Mouse (Mus musculus) kidney, embryonic 15.5 days (tissue): Measurements from ENCODE around the gene Rab25. TPM values are rescaled to one million over a fixed set of nuclear protein-coding genes. Genes with fewer than 3 reads are reported as not detected.

Experiments used
- ATAC-seq: fragments of 200-750 bp; cut with Nextera tagmentation; replicated peaks from 2 replicates; pipeline ENCODE4 v1.8.0; 2017; ENCODE audit warnings: moderate TSS enrichment; ENCODE audit not compliant: low FRiP score
- H3K27ac ChIP-seq: fragments of 300-500 bp; sonication (generic); 2 replicates; pipeline ENCODE4 v1.5.1; 2015; ENCODE audit warnings: mild to moderate bottlenecking, inconsistent platforms
- H3K27me3 ChIP-seq: fragments of 300-500 bp; sonication (generic); 2 replicates; pipeline ENCODE4 v1.6.1; 2015; ENCODE audit warnings: inconsistent platforms
- H3K36me3 ChIP-seq: fragments of 300-500 bp; sonication (generic); 2 replicates; pipeline ENCODE4 v1.6.1; 2015; ENCODE audit warnings: inconsistent platforms
- H3K4me1 ChIP-seq: fragments of 300-500 bp; sonication (generic); 2 replicates; pipeline ENCODE4 v1.6.1; 2015; ENCODE audit warnings: inconsistent platforms
- H3K4me2 ChIP-seq: fragments of 300-500 bp; sonication (generic); 2 replicates; pipeline ENCODE4 v1.6.1; 2015; ENCODE audit warnings: moderate library complexity, mild to moderate bottlenecking, inconsistent platforms
- H3K4me3 ChIP-seq: fragments of 300-500 bp; sonication (generic); replicated peaks from 2 replicates; pipeline ENCODE4 v1.5.1; 2015; ENCODE audit warnings: mild to moderate bottlenecking, inconsistent platforms
- H3K9ac ChIP-seq: fragments of 300-500 bp; sonication (generic); 2 replicates; pipeline ENCODE4 v1.6.1; 2015; ENCODE audit warnings: mild to moderate bottlenecking, inconsistent platforms
- H3K9me3 ChIP-seq: fragments of 300-500 bp; sonication (generic); replicated peaks from 2 replicates; pipeline ENCODE4 v1.6.1; 2016; ENCODE audit warnings: inconsistent platforms
- WGBS: fragments of 180-500 bp; shearing (Covaris S2); methylation state at CpG from one replicate; pipeline ENCODE4 v1.1.7; 2015; ENCODE audit warnings: mixed read lengths; 5-methylcytosine and 5-hydroxymethylcytosine counted together
- polyA plus RNA-seq: library from polyadenylated mRNA; unstranded; fragments of >200 nt; fragmentation: Nextera tagmentation; extraction: Ambion mirVana; gene quantifications from 2 replicates; pipeline ENCODE4 v1.2.1, GENCODE M21; 2015

The Rab25 gene
- polyA plus RNA-seq, 1 experiment from 2014 or later, result 15.1 TPM

- H3K9me3 ChIP-seq, result no peaks in the 10 kb centered on the region
- no peak for ATAC-seq
- peak overlapping the region; percentile 88 for H3K4me3 ChIP-seq
- no peaks in the 10 kb centered on the region for H3K27me3 ChIP-seq
- H3K4me2 ChIP-seq, result peak overlapping the region; percentile 87
- WGBS, result 27% methylated on average over 7 of the region's 7 CpGs
- peaks cover 9% of the 10 kb centered on the region for H3K36me3 ChIP-seq
- H3K27ac ChIP-seq, result peak overlapping the region; percentile 99
- H3K4me1 ChIP-seq, result peaks cover 63% of the 10 kb centered on the region
- H3K9ac ChIP-seq, result peak overlapping the region; percentile 97
Measured at GRCm38 (mm10) chr3:88529204-88530000, 18.7 kb downstream of the Rab25 start.

GRCm38 (mm10) chr3:88528646-88529045, 19.5 kb downstream of the Rab25 start:
- Histone ChIP-seq H3K27ac (no peak overlapping the region), H3K9me3 (no peaks in the 10 kb centered on the region), H3K9ac (no peak overlapping the region), H3K4me2 (no peak overlapping the region), H3K4me3 (no peak overlapping the region), H3K4me1 (peaks cover 55% of the 10 kb centered on the region), H3K27me3 (no peaks in the 10 kb centered on the region), H3K36me3 (peaks cover 11% of the 10 kb centered on the region)
- WGBS, result 71% methylated on average over 11 of the region's 11 CpGs
- ATAC-seq, result no peak

- Histone ChIP-seq H3K4me2 (peak overlapping the region; percentile 15), H3K27ac (peak overlapping the region; percentile 54; the same call in 1 of the 2 replicates), H3K27me3 (no peaks in the 10 kb centered on the region), H3K4me1 (peaks cover 53% of the 10 kb centered on the region), H3K4me3 (no peak overlapping the region), H3K9me3 (no peaks in the 10 kb centered on the region), H3K9ac (peak overlapping the region; percentile 5; the same call in 1 of the 2 replicates), H3K36me3 (peaks cover 11% of the 10 kb centered on the region)
- ATAC-seq, result no peak
- WGBS, result 26% methylated on average over 8 of the region's 8 CpGs
Measured at GRCm38 (mm10) chr3:88527565-88527964, 20.5 kb downstream of the Rab25 start.

GRCm38 (mm10) chr3:88526157-88527131, 21.7 kb downstream of the Rab25 start:
- Histone ChIP-seq H3K9me3 (no peaks in the 10 kb centered on the region), H3K4me1 (peaks cover 53% of the 10 kb centered on the region), H3K4me3 (no peak overlapping the region), H3K4me2 (peak overlapping the region; percentile 33; the same call in 1 of the 2 replicates), H3K27me3 (no peaks in the 10 kb centered on the region), H3K36me3 (peaks cover 11% of the 10 kb centered on the region), H3K27ac (peak overlapping the region; percentile 28; the same call in 1 of the 2 replicates), H3K9ac (no peak overlapping the region)
- ATAC-seq, result peak; percentile 72
- WGBS, result 31% methylated on average over 17 of the region's 17 CpGs

GRCm38 (mm10) chr3:88525021-88525420, 23.1 kb downstream of the Rab25 start:
- Histone ChIP-seq H3K4me3 (no peak overlapping the region), H3K27me3 (no peaks in the 10 kb centered on the region), H3K4me2 (no peak overlapping the region), H3K9ac (no peak overlapping the region), H3K9me3 (no peaks in the 10 kb centered on the region), H3K36me3 (peaks cover 11% of the 10 kb centered on the region), H3K4me1 (peaks cover 46% of the 10 kb centered on the region), H3K27ac (no peak overlapping the region)
- ATAC-seq, result no peak
- 85% methylated on average over 5 of the region's 5 CpGs for WGBS

DNA sequence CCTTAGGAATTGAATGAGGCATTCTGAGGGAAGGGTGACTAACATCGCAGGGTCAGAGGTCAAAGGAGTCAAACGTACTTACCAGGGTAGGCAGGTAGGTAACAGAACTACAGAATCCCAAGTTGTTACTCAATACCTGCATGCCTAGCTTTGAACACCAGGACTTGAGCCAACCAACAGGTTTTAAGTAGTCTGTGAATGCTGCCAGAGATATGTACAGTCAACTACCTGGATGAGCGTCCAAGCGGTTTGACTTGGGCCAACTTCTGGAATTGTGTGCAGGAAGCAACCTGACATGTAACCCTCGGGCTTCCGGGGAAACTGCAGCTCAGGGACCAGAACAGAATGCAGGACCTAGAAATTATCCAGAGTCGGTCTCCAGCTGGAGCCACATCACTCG, 25.1 kb downstream of the Rab25 start:
- ATAC-seq, result no peak
- Histone ChIP-seq H3K27me3 (no peaks in the 10 kb centered on the region), H3K9me3 (no peaks in the 10 kb centered on the region), H3K9ac (no peak overlapping the region), H3K4me2 (no peak overlapping the region), H3K36me3 (peaks cover 11% of the 10 kb centered on the region), H3K4me1 (peaks cover 26% of the 10 kb centered on the region), H3K4me3 (no peak overlapping the region), H3K27ac (no peak overlapping the region)
- WGBS, result 76% methylated on average over 8 of the region's 8 CpGs

GRCm38 (mm10) chr3:88521803-88522331, 26.2 kb downstream of the Rab25 start:
- ATAC-seq, result no peak; the same call in 1 of the 2 replicates
- H3K4me3 ChIP-seq, result no peak overlapping the region
- no peaks in the 10 kb centered on the region for H3K27me3 ChIP-seq
- H3K36me3 ChIP-seq, result peaks cover 11% of the 10 kb centered on the region
- no peak overlapping the region for H3K9ac ChIP-seq
- H3K9me3 ChIP-seq, result no peaks in the 10 kb centered on the region
- no peak overlapping the region for H3K27ac ChIP-seq
- 34% methylated on average over 9 of the region's 9 CpGs for WGBS
- H3K4me1 ChIP-seq, result peaks cover 16% of the 10 kb centered on the region
- H3K4me2 ChIP-seq, result no peak overlapping the region

- H3K27me3 ChIP-seq, result no peaks in the 10 kb centered on the region
- H3K4me3 ChIP-seq, result no peak overlapping the region
- H3K27ac ChIP-seq, result no peak overlapping the region
- ATAC-seq, result no peak
- H3K9ac ChIP-seq, result no peak overlapping the region
- no peaks in the 10 kb centered on the region for H3K9me3 ChIP-seq
- H3K36me3 ChIP-seq, result peaks cover 11% of the 10 kb centered on the region
- WGBS, result 91% methylated on average over 6 of the region's 6 CpGs
- peaks cover 9% of the 10 kb centered on the region for H3K4me1 ChIP-seq
- no peak overlapping the region for H3K4me2 ChIP-seq
Measured at GRCm38 (mm10) chr3:88521156-88521555, 26.9 kb downstream of the Rab25 start.

GRCm38 (mm10) chr3:88520078-88520477, 28.0 kb downstream of the Rab25 start:
- Histone ChIP-seq H3K36me3 (peaks cover 8% of the 10 kb centered on the region), H3K27ac (no peak overlapping the region), H3K9me3 (no peaks in the 10 kb centered on the region), H3K27me3 (no peaks in the 10 kb centered on the region), H3K9ac (no peak overlapping the region), H3K4me1 (no peaks in the 10 kb centered on the region), H3K4me2 (no peak overlapping the region), H3K4me3 (no peak overlapping the region)
- no peak for ATAC-seq
- WGBS, result 87% methylated on average over 2 of the region's 2 CpGs

- ATAC-seq, result no peak
- H3K4me2 ChIP-seq, result no peak overlapping the region
- H3K36me3 ChIP-seq, result no peaks in the 10 kb centered on the region
- H3K4me3 ChIP-seq, result no peak overlapping the region
- H3K9me3 ChIP-seq, result no peaks in the 10 kb centered on the region
- H3K9ac ChIP-seq, result no peak overlapping the region
- H3K27ac ChIP-seq, result no peak overlapping the region
- peaks cover 12% of the 10 kb centered on the region for H3K4me1 ChIP-seq
- no peaks in the 10 kb centered on the region for H3K27me3 ChIP-seq
- WGBS, result 67% methylated on average over 4 of the region's 4 CpGs
Measured at GRCm38 (mm10) chr3:88518411-88518810, 29.7 kb downstream of the Rab25 start.

DNA sequence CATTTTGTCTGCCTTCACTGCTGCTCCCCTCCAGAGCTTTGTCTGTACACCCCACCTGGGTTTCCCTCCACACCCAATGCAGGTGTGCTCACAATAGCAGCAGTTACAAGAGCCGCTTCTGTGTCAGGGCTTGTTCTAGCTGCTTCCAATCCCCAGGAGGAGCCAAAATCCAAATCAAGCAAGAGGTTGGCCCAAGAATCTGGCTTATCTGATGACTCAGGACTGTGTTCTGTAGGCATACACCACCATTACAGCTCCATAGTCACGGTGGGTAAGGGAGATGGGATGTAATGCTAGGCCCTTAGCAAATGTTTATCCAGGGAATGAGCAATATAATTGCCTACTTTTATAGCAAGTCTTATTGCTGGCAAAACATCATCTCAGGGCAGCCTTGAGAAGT, 31.7 kb downstream of the Rab25 start:
- Histone ChIP-seq H3K36me3 (no peaks in the 10 kb centered on the region), H3K27me3 (no peaks in the 10 kb centered on the region), H3K4me1 (peaks cover 31% of the 10 kb centered on the region), H3K9me3 (no peaks in the 10 kb centered on the region), H3K27ac (no peak overlapping the region), H3K9ac (no peak overlapping the region), H3K4me2 (no peak overlapping the region), H3K4me3 (no peak overlapping the region)
- no peak for ATAC-seq
- 78% methylated on average over 2 of the region's 2 CpGs for WGBS

- no peak overlapping the region for H3K9ac ChIP-seq
- no peaks in the 10 kb centered on the region for H3K27me3 ChIP-seq
- H3K4me1 ChIP-seq, result peaks cover 45% of the 10 kb centered on the region
- no peak overlapping the region for H3K4me2 ChIP-seq
- no peak overlapping the region for H3K4me3 ChIP-seq
- no peaks in the 10 kb centered on the region for H3K36me3 ChIP-seq
- no peak overlapping the region for H3K27ac ChIP-seq
- WGBS, result 100% methylated on average over 2 of the region's 2 CpGs
- no peaks in the 10 kb centered on the region for H3K9me3 ChIP-seq
- ATAC-seq, result no peak
Measured at GRCm38 (mm10) chr3:88515095-88515386, 33.1 kb downstream of the Rab25 start.
